Mouse (Mus musculus): ENCODE data around the gene Mapre3.

DNA sequence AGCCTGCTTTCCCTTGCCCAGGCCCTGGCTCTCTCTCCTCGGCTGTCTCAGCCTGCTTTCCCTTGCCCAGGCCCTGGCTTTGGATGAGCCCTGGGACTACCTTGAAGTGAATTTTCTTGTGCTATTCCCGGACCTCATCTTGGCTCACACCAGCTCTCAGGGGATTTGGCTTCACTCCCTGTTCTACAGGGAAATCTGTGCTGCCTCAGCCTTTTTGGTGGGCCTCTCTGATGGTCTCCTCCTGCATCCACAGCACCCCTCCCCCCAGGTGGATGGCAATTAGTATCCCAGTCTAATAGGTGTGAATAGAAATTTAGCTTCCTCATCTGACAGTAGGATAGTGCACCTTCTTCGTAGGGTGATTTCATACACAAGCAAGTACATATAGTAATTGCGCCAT is 46.4 kb upstream of the Mapre3 start:
- TF ChIP-seq CTCF (IDR thresholded peaks at IDR 0.05; ENCODE audit: control insufficient read depth, insufficient read depth, low read length) = no peak
- no peak for TF ChIP-seq POLR2A (IDR thresholded peaks at IDR 0.05; ENCODE audit: borderline replicate concordance, control insufficient read depth, low read depth, low read length)
